Mouse (Mus musculus): Measurements from ENCODE around the gene Edaradd. TPM values are rescaled to one million over a fixed set of nuclear protein-coding genes. Genes with fewer than 3 reads are reported as not detected.

The Edaradd gene
- polyA plus RNA-seq, 1 experiment from 2014 or later, result 3.1 TPM

GRCm38 (mm10) chr13:12453150-12453549 is 67.1 kb downstream of the Edaradd start:
- Histone ChIP-seq H3K4me1 (ENCODE audit: control insufficient read depth, insufficient read depth, low read length) (no peaks in the 10 kb centered on the region), H3K9me3 (replicated peaks; ENCODE audit: control insufficient read depth, low read length) (no peaks in the 10 kb centered on the region), H3K36me3 (replicated peaks; ENCODE audit: control insufficient read depth, insufficient read depth, low read depth, low read length) (no peaks in the 10 kb centered on the region), H3K9ac (replicated peaks; ENCODE audit: low read length) (no peak overlapping the region), H3K4me3 (ENCODE audit: low read depth, low read length) (no peak overlapping the region), H3K27me3 (ENCODE audit: control insufficient read depth, insufficient read depth, low read length) (no peaks in the 10 kb centered on the region), H3K4me2 (ENCODE audit: low read depth, low read length) (no peak overlapping the region), H3K27ac (replicated peaks; ENCODE audit: low read depth, low read length) (no peak overlapping the region)
- ATAC-seq (replicated peaks; ENCODE audit: insufficient number of reproducible peaks, low FRiP score, low TSS enrichment, low read depth) (no peak), DNase-seq (ENCODE audit: low spot score) (no peak)
- WGBS, result 88% methylated on average over 14 of the region's 14 CpGs

GRCm38 (mm10) chr13:12442008-12442587 is 78.1 kb downstream of the Edaradd start:
- H3K4me2 ChIP-seq (ENCODE audit: low read depth, low read length), result no peak overlapping the region
- H3K9ac ChIP-seq (replicated peaks; ENCODE audit: low read length), result no peak overlapping the region
- H3K36me3 ChIP-seq (replicated peaks; ENCODE audit: control insufficient read depth, insufficient read depth, low read depth, low read length), result peaks cover 4% of the 10 kb centered on the region; the same call in 1 of the 2 replicates
- H3K27ac ChIP-seq (replicated peaks; ENCODE audit: low read depth, low read length), result no peak overlapping the region
- no peaks in the 10 kb centered on the region for H3K4me1 ChIP-seq (ENCODE audit: control insufficient read depth, insufficient read depth, low read length)
- DNase-seq (ENCODE audit: low spot score) (no peak), ATAC-seq (replicated peaks; ENCODE audit: insufficient number of reproducible peaks, low FRiP score, low TSS enrichment, low read depth) (no peak)
- no peak overlapping the region for H3K4me3 ChIP-seq (ENCODE audit: low read depth, low read length)
- 79% methylated on average over 2 of the region's 2 CpGs for WGBS
- no peaks in the 10 kb centered on the region for H3K9me3 ChIP-seq (replicated peaks; ENCODE audit: control insufficient read depth, low read length)
- no peaks in the 10 kb centered on the region for H3K27me3 ChIP-seq (ENCODE audit: control insufficient read depth, insufficient read depth, low read length)

GRCm38 (mm10) chr13:12440813-12441212 is 79.4 kb downstream of the Edaradd start:
- ATAC-seq (replicated peaks; ENCODE audit: insufficient number of reproducible peaks, low FRiP score, low TSS enrichment, low read depth) (no peak), DNase-seq (ENCODE audit: low spot score) (no peak)
- peaks cover 4% of the 10 kb centered on the region for H3K36me3 ChIP-seq (replicated peaks; ENCODE audit: control insufficient read depth, insufficient read depth, low read depth, low read length)
- H3K27me3 ChIP-seq (ENCODE audit: control insufficient read depth, insufficient read depth, low read length), result no peaks in the 10 kb centered on the region
- H3K9ac ChIP-seq (replicated peaks; ENCODE audit: low read length), result no peak overlapping the region
- no peak overlapping the region for H3K4me2 ChIP-seq (ENCODE audit: low read depth, low read length)
- 88% methylated on average over 6 of the region's 6 CpGs for WGBS
- H3K9me3 ChIP-seq (replicated peaks; ENCODE audit: control insufficient read depth, low read length), result no peaks in the 10 kb centered on the region
- no peaks in the 10 kb centered on the region for H3K4me1 ChIP-seq (ENCODE audit: control insufficient read depth, insufficient read depth, low read length)
- no peak overlapping the region for H3K4me3 ChIP-seq (ENCODE audit: low read depth, low read length)
- no peak overlapping the region for H3K27ac ChIP-seq (replicated peaks; ENCODE audit: low read depth, low read length)

GRCm38 (mm10) chr13:12439586-12439985 is 80.7 kb downstream of the Edaradd start:
- Histone ChIP-seq H3K4me2 (ENCODE audit: low read depth, low read length) (no peak overlapping the region), H3K27ac (replicated peaks; ENCODE audit: low read depth, low read length) (no peak overlapping the region), H3K4me1 (ENCODE audit: control insufficient read depth, insufficient read depth, low read length) (no peaks in the 10 kb centered on the region), H3K27me3 (ENCODE audit: control insufficient read depth, insufficient read depth, low read length) (no peaks in the 10 kb centered on the region), H3K4me3 (ENCODE audit: low read depth, low read length) (no peak overlapping the region), H3K9me3 (replicated peaks; ENCODE audit: control insufficient read depth, low read length) (no peaks in the 10 kb centered on the region), H3K36me3 (replicated peaks; ENCODE audit: control insufficient read depth, insufficient read depth, low read depth, low read length) (peaks cover 6% of the 10 kb centered on the region), H3K9ac (replicated peaks; ENCODE audit: low read length) (no peak overlapping the region)
- no peak for DNase-seq (ENCODE audit: low spot score)
- ATAC-seq (replicated peaks; ENCODE audit: insufficient number of reproducible peaks, low FRiP score, low TSS enrichment, low read depth), result no peak
- 93% methylated on average over 3 of the region's 3 CpGs for WGBS

GRCm38 (mm10) chr13:12433843-12434242 is 86.4 kb downstream of the Edaradd start:
- 90% methylated on average over 5 of the region's 5 CpGs for WGBS
- H3K27ac ChIP-seq (replicated peaks; ENCODE audit: low read depth, low read length), result no peak overlapping the region
- no peaks in the 10 kb centered on the region for H3K27me3 ChIP-seq (ENCODE audit: control insufficient read depth, insufficient read depth, low read length)
- no peak overlapping the region for H3K9ac ChIP-seq (replicated peaks; ENCODE audit: low read length)
- DNase-seq (ENCODE audit: low spot score), result no peak
- H3K4me1 ChIP-seq (ENCODE audit: control insufficient read depth, insufficient read depth, low read length), result no peaks in the 10 kb centered on the region
- H3K4me2 ChIP-seq (ENCODE audit: low read depth, low read length), result no peak overlapping the region
- H3K4me3 ChIP-seq (ENCODE audit: low read depth, low read length), result no peak overlapping the region
- ATAC-seq (replicated peaks; ENCODE audit: insufficient number of reproducible peaks, low FRiP score, low TSS enrichment, low read depth), result no peak
- no peaks in the 10 kb centered on the region for H3K9me3 ChIP-seq (replicated peaks; ENCODE audit: control insufficient read depth, low read length)
- peaks cover 10% of the 10 kb centered on the region for H3K36me3 ChIP-seq (replicated peaks; ENCODE audit: control insufficient read depth, insufficient read depth, low read depth, low read length)

- H3K9ac ChIP-seq (replicated peaks; ENCODE audit: low read length), result no peak overlapping the region
- H3K4me3 ChIP-seq (ENCODE audit: low read depth, low read length), result no peak overlapping the region
- H3K36me3 ChIP-seq (replicated peaks; ENCODE audit: control insufficient read depth, insufficient read depth, low read depth, low read length), result peaks cover 4% of the 10 kb centered on the region
- no peak overlapping the region for H3K4me2 ChIP-seq (ENCODE audit: low read depth, low read length)
- whole genome bisulfite sequencing, result 92% methylated on average over 13 of the region's 13 CpGs
- DNase-seq (ENCODE audit: low spot score) (no peak), ATAC-seq (replicated peaks; ENCODE audit: insufficient number of reproducible peaks, low FRiP score, low TSS enrichment, low read depth) (no peak)
- no peak overlapping the region for H3K27ac ChIP-seq (replicated peaks; ENCODE audit: low read depth, low read length)
- H3K9me3 ChIP-seq (replicated peaks; ENCODE audit: control insufficient read depth, low read length), result no peaks in the 10 kb centered on the region
- H3K27me3 ChIP-seq (ENCODE audit: control insufficient read depth, insufficient read depth, low read length), result no peaks in the 10 kb centered on the region
- H3K4me1 ChIP-seq (ENCODE audit: control insufficient read depth, insufficient read depth, low read length), result no peaks in the 10 kb centered on the region
Measured at GRCm38 (mm10) chr13:12428556-12428955, 91.7 kb downstream of the Edaradd start.

Other genes starting within 250 kb of the Edaradd start
- 4.2 and 10.5 TPM in 2 replicates for gene Actn2, start 179.7 kb downstream of the Edaradd start, polyA plus RNA-seq (2014; fragmentation: Nextera tagmentation; extraction: Ambion mirVana)
- 38.6 and 38.9 TPM in 2 replicates for gene Heatr1, start 125.4 kb downstream of the Edaradd start, polyA plus RNA-seq (2014; fragmentation: Nextera tagmentation; extraction: Ambion mirVana)
- 11.4 and 11.9 TPM in 2 replicates for gene Lgals8, start 55.5 kb downstream of the Edaradd start, polyA plus RNA-seq (2014; fragmentation: Nextera tagmentation; extraction: Ambion mirVana)
- gene Ero1lb, start 45.4 kb upstream of the Edaradd start, polyA plus RNA-seq (2014; fragmentation: Nextera tagmentation; extraction: Ambion mirVana), result 7.8 and 8.8 TPM in 2 replicates